Mouse (Mus musculus) lung, adult 18-20 months (tissue): ENCODE results near the gene Erp44.

Source experiments
- DNase-seq, 2 experiments: peaks; one replicate each; pipeline ENCODE4 v3.0.0; 2022; ENCODE audit warnings: mixed read lengths in 2 of 2

The Erp44 gene

DNA sequence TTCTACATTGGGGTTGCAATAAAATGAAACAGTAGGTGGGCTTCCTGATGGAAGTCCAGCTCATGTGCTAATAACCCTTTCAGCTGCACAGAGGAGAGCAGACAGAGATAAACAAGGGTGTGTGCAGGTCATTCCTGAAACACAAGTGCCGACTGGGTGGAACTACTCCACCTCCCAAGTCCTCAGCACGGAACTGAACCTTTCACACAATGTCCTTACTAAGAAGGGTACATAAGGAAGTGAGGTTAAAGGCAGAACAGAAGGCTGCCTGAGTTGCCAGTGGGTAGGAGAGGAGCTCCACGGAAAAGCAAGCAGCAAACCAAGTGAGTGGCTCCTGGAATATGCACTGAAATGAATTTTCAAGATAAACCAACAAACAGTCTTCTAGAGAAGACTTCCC, 52.6 kb downstream of the Erp44 start:
- DNase-seq = peak; percentile 32 to 60

DNA sequence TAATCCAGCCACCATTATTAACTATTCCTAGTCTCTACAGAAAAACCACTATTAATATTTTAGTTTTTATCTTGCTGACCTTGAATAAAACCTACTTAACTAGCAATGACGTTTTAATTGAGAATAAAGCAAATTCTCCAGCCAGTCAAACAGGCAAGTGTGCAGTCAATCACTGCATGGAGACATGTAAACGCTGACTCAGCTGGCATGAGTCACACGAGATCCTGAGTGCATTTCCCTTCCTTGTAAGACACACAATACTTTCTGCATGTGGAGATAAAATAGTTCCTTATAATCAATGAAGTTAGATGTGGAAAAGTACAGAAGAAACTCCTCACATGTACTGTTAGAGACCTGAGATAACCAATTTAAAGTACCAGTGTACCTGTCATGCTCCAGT, 53.8 kb downstream of the Erp44 start:
- peak; percentile 21 to 34 for DNase-seq

DNA sequence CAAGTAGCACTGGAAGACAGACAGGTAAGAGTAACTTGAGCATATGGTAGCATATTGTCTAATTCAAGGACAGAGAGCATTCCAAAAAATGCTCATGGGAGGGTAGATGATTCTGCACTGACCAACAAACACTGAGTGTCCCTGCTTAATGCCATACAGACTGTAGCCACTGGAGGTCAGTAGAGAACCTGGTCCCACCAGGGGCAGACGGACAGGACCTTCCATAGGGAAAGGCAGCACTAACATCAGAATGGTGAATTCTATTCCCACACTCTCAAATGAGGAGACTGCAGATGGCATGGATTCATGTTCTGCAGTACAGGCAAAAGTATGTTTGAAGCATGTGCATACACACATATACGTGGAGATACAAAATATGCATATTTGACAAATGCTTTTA, 54.2 kb downstream of the Erp44 start:
- DNase-seq = peak; percentile 64 to 79

DNA sequence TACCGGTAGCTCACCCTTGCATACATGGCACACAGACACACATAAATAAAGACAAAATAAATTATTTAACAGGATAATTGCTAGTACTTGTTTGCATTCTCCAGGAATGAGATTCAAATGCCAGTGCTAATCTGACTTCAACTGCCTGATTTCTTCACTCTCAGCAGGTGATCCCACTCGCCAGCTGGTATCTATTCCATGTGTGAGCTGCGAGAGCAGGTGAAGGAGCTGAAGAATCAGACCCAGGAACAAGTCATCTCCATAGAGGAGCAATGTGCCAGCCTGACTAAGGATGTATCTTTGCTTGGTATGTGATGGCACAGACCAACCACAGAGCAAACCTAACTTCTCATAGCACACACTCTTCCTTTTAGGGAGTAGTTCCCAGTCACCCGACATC, 75.8 kb downstream of the Erp44 start:
- no peak for DNase-seq

DNA sequence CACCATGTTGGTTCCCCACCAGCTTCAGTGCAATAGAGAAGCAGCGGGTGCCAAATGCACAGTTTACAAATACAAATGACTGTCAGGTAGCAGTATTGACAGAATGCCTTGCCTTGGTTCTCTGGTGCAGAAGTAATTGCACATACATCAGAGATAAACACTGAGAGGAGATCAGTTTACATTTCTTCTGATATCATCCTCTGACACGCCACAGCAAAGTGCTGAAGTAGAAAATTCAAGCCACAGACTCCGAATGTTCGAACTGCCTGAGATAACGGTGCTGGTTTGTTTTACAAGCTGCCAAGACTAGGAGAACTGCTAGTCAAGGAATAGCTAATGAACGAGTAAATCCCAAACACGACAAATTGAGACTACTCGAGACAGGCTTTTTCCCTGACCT, 80.9 kb downstream of the Erp44 start:
- DNase-seq = no peak

DNA sequence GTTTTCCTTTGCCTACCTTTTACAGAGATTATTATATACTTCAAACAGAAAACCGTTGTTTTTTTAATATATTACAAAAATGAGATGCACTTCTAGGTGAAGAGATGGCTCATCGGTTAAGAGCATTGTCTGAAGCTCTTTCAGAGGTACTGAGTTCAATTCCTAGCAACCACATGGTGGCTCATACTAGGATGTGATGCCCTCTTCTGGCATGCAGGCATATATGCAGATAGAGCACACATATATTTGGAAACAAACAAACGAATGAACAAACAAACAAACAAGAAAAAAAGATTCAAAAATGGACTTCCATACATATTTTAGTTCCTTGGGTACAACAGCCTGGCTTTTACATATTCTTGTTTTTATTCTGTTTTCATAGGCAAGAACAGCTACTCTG, 81.4 kb downstream of the Erp44 start:
- no peak for DNase-seq

DNA sequence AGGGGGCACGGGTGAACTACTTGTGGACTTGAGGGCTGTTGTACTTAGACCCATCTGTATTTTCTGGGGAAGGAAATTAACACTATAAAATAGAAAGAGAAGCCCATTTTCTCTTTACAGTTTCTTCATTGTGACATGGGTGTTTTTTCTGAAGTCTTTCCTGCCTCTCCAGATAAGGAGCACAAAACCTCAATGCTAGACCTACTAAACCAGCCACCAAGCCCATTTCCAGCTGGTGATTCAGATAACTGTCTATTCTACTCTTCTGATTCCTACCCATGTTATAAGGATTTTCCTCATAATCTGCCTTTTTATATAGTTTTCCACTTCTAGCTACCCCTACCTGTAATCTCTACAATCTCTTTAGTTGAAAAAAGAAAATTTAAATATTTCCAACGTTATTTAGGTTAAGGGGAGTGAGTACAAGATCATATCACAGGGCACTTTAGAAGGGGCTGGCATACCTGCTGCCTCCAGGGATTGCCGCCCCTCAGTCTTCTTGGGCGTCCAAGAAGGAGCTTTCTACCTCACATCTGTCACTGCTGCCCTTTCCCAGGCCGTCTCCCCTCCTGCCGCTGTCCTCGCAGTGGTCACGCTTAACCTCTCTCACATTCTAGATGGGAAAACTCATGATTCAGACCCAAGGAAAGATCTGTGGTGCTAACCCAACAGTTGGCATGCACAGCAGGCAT, 97.1 kb downstream of the Erp44 start:
- DNase-seq = no peak

DNA sequence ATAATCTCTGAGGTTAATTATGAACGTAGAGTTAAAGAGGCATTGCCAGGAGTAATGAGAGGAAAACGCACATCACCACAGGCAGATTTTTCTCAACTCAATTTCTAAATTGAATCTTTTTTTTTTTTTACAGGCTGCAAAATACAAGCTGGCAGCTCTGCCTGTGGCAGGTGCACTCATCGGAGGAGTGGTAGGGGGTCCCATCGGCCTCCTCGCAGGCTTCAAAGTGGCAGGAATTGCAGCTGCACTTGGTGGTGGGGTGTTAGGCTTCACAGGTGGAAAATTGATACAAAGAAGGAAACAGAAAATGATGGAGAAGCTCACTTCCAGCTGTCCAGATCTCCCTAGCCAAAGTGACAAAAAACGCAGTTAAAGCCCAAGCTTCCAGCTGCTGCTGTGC, 98.0 kb downstream of the Erp44 start:
- DNase-seq = no peak

DNA sequence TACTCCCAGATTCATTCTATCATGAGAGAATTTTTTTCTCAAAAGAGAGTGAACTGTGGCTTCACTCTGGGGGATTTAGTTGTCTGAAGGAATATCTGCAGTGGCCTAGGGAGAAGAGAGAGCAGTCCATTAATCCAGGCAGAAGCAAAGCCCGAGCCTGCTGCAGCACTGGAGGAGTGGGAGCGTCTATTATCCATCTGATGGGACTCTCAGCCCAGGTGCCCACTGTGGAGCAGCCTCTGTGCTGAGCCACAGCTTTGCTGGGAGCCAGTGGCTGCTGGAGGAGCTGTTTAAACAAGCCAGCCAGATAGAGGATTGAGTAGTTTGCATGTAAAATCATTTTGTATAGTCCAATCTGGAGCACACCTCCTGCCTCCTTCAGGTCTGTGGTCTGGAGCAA, 98.4 kb downstream of the Erp44 start:
- no peak for DNase-seq

DNA sequence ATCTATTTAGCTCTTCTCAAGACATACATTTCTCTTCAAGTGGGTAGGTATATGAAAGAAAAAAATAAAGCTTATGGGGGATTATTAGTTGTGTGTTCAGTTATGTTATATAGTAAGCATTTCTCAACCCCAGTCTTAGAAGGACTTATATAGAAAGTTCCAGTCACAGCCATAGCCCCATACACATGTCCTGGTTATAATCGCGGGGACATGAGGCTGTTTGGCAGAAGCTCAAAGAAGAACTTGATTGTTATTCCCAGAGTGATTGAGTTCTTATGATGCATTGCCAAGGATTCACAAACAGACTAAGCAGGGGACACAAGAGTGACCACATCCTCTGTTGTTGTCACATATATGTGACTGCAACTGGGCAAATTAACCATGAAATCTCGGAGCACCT, 103.7 kb downstream of the Erp44 start:
- no peak for DNase-seq

DNA sequence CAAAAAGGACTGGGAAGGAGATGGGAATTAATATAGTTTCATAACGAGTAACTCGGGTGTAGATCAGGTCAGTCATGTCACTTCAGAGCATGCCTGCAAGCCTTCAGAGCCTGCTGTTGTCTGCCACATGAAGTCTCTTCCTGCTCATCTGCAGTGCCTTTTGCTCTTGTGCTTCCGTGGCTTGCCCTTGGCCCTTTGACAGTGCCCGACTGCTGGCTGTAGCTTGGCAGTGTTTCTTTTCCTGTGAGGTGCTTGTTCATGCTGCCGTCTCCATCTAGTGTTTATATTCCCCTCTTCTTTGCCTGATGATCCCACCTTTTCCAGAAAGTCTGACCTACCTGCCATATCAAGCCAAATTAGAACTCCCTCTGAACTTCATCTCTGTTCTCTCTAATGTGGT, 115.5 kb downstream of the Erp44 start:
- DNase-seq = no peak

DNA sequence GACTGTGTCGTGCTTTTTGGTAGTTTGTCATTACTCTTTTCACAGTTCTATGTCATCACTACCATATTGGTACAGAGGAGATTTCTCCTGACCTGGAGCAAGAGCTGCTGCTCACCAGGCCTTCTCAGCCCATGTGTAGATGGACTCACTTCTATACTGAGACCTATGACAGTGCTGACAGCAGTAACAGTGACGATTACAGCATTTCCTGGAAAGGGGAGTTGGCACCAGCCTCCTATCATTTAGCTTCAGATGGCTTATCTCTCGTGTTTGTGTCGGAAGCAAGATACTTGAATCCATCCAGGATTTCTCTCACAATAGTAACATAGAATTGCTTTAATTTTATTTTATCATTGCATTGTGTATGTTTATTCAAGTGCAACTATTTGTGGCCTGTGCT, 119.0 kb downstream of the Erp44 start:
- no peak for DNase-seq

DNA sequence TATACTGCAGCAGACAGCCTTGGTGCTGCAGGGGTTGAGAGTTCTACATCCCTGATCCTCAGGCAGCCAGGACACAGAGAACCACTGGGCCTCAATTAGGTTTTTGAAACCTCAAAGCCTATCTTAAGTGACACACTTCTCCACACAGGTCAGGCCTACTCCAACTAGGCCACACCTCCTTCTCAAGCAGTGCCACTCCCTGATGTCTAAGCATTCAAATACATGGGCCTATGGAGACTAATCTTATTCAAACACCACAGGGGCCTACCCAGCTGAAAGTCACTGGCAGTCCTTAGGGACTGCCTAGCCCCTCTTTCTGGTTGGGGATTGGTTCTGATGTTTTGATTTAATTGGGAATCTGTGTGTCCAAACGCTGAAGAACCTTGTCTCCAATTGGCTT, 123.5 kb downstream of the Erp44 start:
- DNase-seq = peak; percentile 26 to 39

DNA sequence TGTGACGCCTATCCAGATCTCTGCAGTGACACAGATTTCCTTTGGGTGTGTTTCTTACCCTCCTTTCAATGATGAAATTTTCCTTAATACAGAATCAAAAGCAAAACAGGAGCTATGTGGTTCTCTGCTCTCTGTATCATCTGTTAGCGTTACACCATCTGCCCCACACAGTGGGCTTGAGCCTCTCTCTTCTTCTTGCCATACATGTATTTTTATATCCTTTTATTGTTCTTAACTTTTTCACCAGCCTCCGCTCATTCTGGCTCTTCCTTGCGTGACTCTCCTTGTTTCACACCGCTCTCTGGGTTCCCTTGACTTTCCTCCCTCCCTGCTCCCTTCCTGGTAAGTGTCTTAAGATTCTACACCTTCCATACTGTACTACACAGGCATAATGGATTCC, 126.1 kb downstream of the Erp44 start:
- DNase-seq = no peak

DNA sequence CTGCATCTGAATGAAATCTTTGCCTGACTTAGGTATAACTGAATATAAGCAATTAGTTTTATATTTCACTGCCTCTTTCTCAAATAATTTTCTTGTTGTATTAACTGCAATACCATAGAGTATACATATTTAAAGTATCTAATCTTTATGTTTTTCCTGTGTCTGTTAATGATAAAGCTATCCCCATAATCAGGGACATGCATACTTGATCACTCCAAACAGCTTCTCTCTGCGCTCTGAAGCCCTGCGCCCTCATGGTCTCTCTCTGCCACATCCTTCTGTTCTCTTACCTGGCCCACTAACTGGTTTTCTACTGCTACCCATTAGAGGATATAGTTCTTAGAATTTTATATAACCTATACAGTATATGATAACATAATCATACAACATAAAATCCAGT, 129.9 kb downstream of the Erp44 start:
- no peak for DNase-seq
